Mouse (Mus musculus): Measurements from ENCODE around the gene Dvl1.

- TF ChIP-seq POLR2A (IDR thresholded peaks at IDR 0.05; ENCODE audit: control insufficient read depth in 1 of 2, insufficient read depth in 1 of 2, low read depth in 1 of 2, low read length in 2 of 2, poor library complexity in 1 of 2): no peak
- no peak for TF ChIP-seq EP300 (IDR thresholded peaks at IDR 0.05; ENCODE audit: low read depth in 1 of 2, low read length in 2 of 2)
- TF ChIP-seq KAT2A (conservative IDR thresholded peaks at IDR 0.05; ENCODE audit: low read depth, low read length): no peak
- TF ChIP-seq CTCF (IDR thresholded peaks at IDR 0.05 in 2 of 3, conservative IDR thresholded peaks at IDR 0.05 in 1 of 3; ENCODE audit: control insufficient read depth in 1 of 3, insufficient read depth in 1 of 3, low read depth in 2 of 3, low read length in 3 of 3, poor library complexity in 1 of 3, severe bottlenecking in 1 of 3): no peak
- no peak for TF ChIP-seq MAX (IDR thresholded peaks at IDR 0.05; ENCODE audit: low read length)
- no peak for TF ChIP-seq E2F4 (IDR thresholded peaks at IDR 0.05; ENCODE audit: borderline replicate concordance, low read depth, low read length)
- TF ChIP-seq MYC (IDR thresholded peaks at IDR 0.05; ENCODE audit: low read depth, low read length): no peak
- TF ChIP-seq USF1 (IDR thresholded peaks at IDR 0.05; ENCODE audit: low read depth, low read length): no peak
These were observed 14.0 kb upstream of the Dvl1 start for GRCm38 (mm10) chr4:155833234-155833633.

All from MEL (cell line).